Mouse (Mus musculus): ENCODE data around the gene Zfp322a.

- no peak for TF ChIP-seq CTCF (IDR thresholded peaks at IDR 0.05; ENCODE audit: control insufficient read depth, insufficient read depth, low read length)
- TF ChIP-seq POLR2A (IDR thresholded peaks at IDR 0.05; ENCODE audit: borderline replicate concordance, control insufficient read depth, low read depth, low read length), result no peak
Measured at GRCm38 (mm10) chr13:23317305-23317889, 51.6 kb downstream of the Zfp322a start.

Data from bone marrow, adult 2 months (tissue).